ENCODE assay signal across 20 mouse cellular contexts in the genomic region with DNA sequence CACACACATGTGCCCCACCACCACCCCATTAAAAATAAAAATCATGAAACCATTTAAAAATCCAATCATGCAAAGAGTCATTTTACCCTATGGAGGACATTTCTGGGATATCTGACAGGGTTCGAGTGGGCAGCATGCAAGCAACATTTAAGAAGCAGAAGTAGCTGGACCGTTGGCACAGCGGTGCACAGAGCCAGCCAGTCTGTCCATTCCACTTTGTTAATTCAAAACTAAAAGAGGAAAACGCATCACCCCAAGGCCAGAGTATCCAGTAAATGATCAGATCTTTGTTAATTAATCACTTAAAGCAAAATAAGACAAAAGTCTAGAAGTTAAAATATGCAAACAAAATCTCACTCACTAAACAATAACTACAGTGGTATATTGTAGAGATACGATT. TPM values are rescaled to one million over a fixed set of nuclear protein-coding genes. Genes with fewer than 3 reads are reported as not detected.
DNase-seq lines count a peak whose midpoint lies in the region; ATAC-seq and TF ChIP-seq lines count a peak whose summit lies in the region.
"Had no signal": no experiment of that assay in that cellular context is flagged by ENCODE, and none has a peak within 500 bp of the region (broad histone marks: within the 10 kb centered on the region; RNA-seq: fewer than 3 reads in every experiment).

No protein-coding gene starts in this region.

- 56% methylated on average over 5 of the region's 5 CpGs for WGBS in kidney, adult 2 months
- 84% methylated on average over 5 of the region's 5 CpGs for WGBS in midbrain, embryonic 10.5 days
- 92% methylated on average over 5 of the region's 5 CpGs for WGBS in midbrain, postnatal 0 days

- no peak for TF ChIP-seq POLR2A in kidney, adult 2 months (IDR thresholded peaks at IDR 0.05; ENCODE audit: low read depth, low read length)

- H3K27me3 ChIP-seq in kidney, adult 2 months (replicated peaks; ENCODE audit: control insufficient read depth, insufficient read depth, low read length), result no peaks in the 10 kb centered on the region
- H3K27me3 ChIP-seq in midbrain, embryonic 10.5 days (ENCODE audit: low read depth, poor library complexity, severe bottlenecking), result no peaks in the 10 kb centered on the region
- no peaks in the 10 kb centered on the region for H3K27me3 ChIP-seq in midbrain, postnatal 0 days (ENCODE audit: insufficient read depth, low read length)
- H3K27me3 ChIP-seq: hindbrain, embryonic 13.5 days; lung, embryonic 15.5 days; midbrain, embryonic 13.5 days; neural tube, embryonic 13.5 days had no signal

- peak overlapping the region; percentile 87 for H3K27ac ChIP-seq in kidney, adult 2 months (ENCODE audit: insufficient read depth, low read depth, low read length)
- H3K27ac ChIP-seq in midbrain, embryonic 10.5 days (replicated peaks), result no peak overlapping the region
- H3K27ac ChIP-seq in midbrain, postnatal 0 days (ENCODE audit: low read depth, low read length), result no peak overlapping the region
- H3K27ac ChIP-seq: hindbrain, embryonic 13.5 days; lung, embryonic 15.5 days; midbrain, embryonic 13.5 days; neural tube, embryonic 13.5 days had no signal

- H3K36me3 ChIP-seq in kidney, adult 2 months (ENCODE audit: control insufficient read depth, insufficient read depth, low read length), result no peaks in the 10 kb centered on the region
- H3K36me3 ChIP-seq in midbrain, embryonic 10.5 days, result no peaks in the 10 kb centered on the region
- H3K36me3 ChIP-seq in midbrain, postnatal 0 days (ENCODE audit: insufficient read depth, low read length), result no peaks in the 10 kb centered on the region
- H3K36me3 ChIP-seq: hindbrain, embryonic 13.5 days; lung, embryonic 15.5 days; midbrain, embryonic 13.5 days; neural tube, embryonic 13.5 days had no signal

- H3K4me3 ChIP-seq in kidney, adult 2 months (ENCODE audit: insufficient read depth, low read depth, low read length), result no peak overlapping the region
- H3K4me3 ChIP-seq in midbrain, embryonic 10.5 days, result no peak overlapping the region
- no peak overlapping the region for H3K4me3 ChIP-seq in midbrain, postnatal 0 days (ENCODE audit: low read depth, low read length)
- H3K4me3 ChIP-seq: hindbrain, embryonic 13.5 days; lung, embryonic 15.5 days; midbrain, embryonic 13.5 days; neural tube, embryonic 13.5 days had no signal

- H3K4me2 ChIP-seq in midbrain, postnatal 0 days (ENCODE audit: low read depth, low read length, poor library complexity, severe bottlenecking), result no peak overlapping the region
- H3K4me2 ChIP-seq: heart, embryonic 11.5 days; hindbrain, embryonic 13.5 days; lung, embryonic 15.5 days; midbrain, embryonic 13.5 days; neural tube, embryonic 13.5 days had no signal

- ATAC-seq in midbrain, postnatal 0 days (ENCODE audit: low FRiP score), result no peak
- ATAC-seq: inflammation-experienced regulatory T-cells, adult 6 months; midbrain, embryonic 13.5 days had no signal

- H3K9ac ChIP-seq in midbrain, postnatal 0 days (replicated peaks; ENCODE audit: low read length, poor library complexity, severe bottlenecking), result no peak overlapping the region
- H3K9ac ChIP-seq: hindbrain, embryonic 13.5 days; lung, embryonic 15.5 days; midbrain, embryonic 13.5 days; neural tube, embryonic 13.5 days had no signal

- peak; percentile 72 for DNase-seq in kidney, adult 2 months
- DNase-seq in kidney, adult 18-20 months, result no peak
- peak; percentile 4 for DNase-seq in midbrain, embryonic 10.5 days (ENCODE audit: low spot score)
- no peak for DNase-seq in midbrain, postnatal 0 days (ENCODE audit: low spot score)
- peak; percentile 31 for DNase-seq in kidney, postnatal 10 days
- no peak for DNase-seq in frontal cortex, postnatal 25 days (ENCODE audit: low spot score in 2 of 2)
- no peak for DNase-seq in urinary bladder, postnatal 36 days (ENCODE audit: low spot score in 2 of 2)
- DNase-seq: adrenal gland, postnatal 36 days; cerebellum, adult 2 months; cerebellum, postnatal 36 days; gastrocnemius, postnatal 14 days; heart, postnatal 10 days; liver; thymus, postnatal 4 days had no signal

- H3K4me1 ChIP-seq in kidney, adult 2 months (ENCODE audit: control insufficient read depth, insufficient read depth, low read length), result peaks cover 22% of the 10 kb centered on the region
- H3K4me1 ChIP-seq in midbrain, embryonic 10.5 days, result no peaks in the 10 kb centered on the region
- no peaks in the 10 kb centered on the region for H3K4me1 ChIP-seq in midbrain, postnatal 0 days (ENCODE audit: insufficient read depth, low read length)
- H3K4me1 ChIP-seq: hindbrain, embryonic 13.5 days; midbrain, embryonic 13.5 days; neural tube, embryonic 13.5 days had no signal

- no peak for TF ChIP-seq CTCF in kidney, adult 2 months (conservative IDR thresholded peaks at IDR 0.05; ENCODE audit: insufficient read depth, insufficient read length, low read depth, low read length)
- TF ChIP-seq CTCF in midbrain, postnatal 0 days (IDR thresholded peaks at IDR 0.05), result no peak

- H3K9me3 ChIP-seq in midbrain, embryonic 10.5 days (replicated peaks), result no peaks in the 10 kb centered on the region
- H3K9me3 ChIP-seq in midbrain, postnatal 0 days (ENCODE audit: low read length), result no peaks in the 10 kb centered on the region
- H3K9me3 ChIP-seq: hindbrain, embryonic 13.5 days; lung, embryonic 15.5 days; midbrain, embryonic 13.5 days; neural tube, embryonic 13.5 days had no signal

RNA-seq across cellular contexts. Expression of gene Lpin2, which starts 46.5 kb away (rescaled TPM):
- polyA plus RNA-seq in kidney, adult 2 months (2012; rRNA removed), result 17.7 and 20.5 TPM in 2 replicates
- polyA plus RNA-seq in midbrain, embryonic 10.5 days (2016; fragmentation: Nextera tagmentation; extraction: Ambion mirVana), result 34.5 and 37.3 TPM in 2 replicates
- total RNA-seq in midbrain, postnatal 0 days (2014; rRNA removed), result 53.4 and 61.7 TPM in 2 replicates
- 33.0 and 39.1 TPM in 2 replicates for polyA plus RNA-seq in midbrain, postnatal 0 days (2015; fragmentation: Nextera tagmentation; extraction: Ambion mirVana)

Comparison
In these comparisons a context has a peak if more than half of its experiments do, and no peak if none do; other contexts are left out.
1. DNase-seq: peak in kidney, adult 2 months (single experiment), midbrain, embryonic 10.5 days (single experiment) and kidney, postnatal 10 days (single experiment); none in kidney, adult 18-20 months (single experiment), midbrain, postnatal 0 days (single experiment), frontal cortex, postnatal 25 days (0 of 2) and urinary bladder, postnatal 36 days (0 of 2).